Mouse (Mus musculus) spleen, adult 2 months (tissue): ENCODE results near the gene Gm10134. TPM values are rescaled to one million over a fixed set of nuclear protein-coding genes. Genes with fewer than 3 reads are reported as not detected.
A peak's percentile ranks its signal among the peaks of the same experiment; 100 is the strongest.
"Not testable (repeated sequence)": the region's sequence is repeated elsewhere in the genome, so short reads cannot be mapped to it uniquely, and the experiment has no call there.

ENCODE experiments used
- DNase-seq, 2 experiments: peaks; one replicate each; pipeline versions ENCODE4 v3.0.0 to v3.0.0-alpha.2; 2012 to 2021; ENCODE audit warnings: low spot score in 2 of 2, low read depth in 1 of 2
- H3K27ac ChIP-seq: fragments of 200-500 bp; 2 replicates; pipeline ENCODE4 v1.5.1; 2012; ENCODE audit warnings: low read length, inconsistent platforms; ENCODE audit not compliant: insufficient read depth
- H3K27me3 ChIP-seq: fragments of 200-500 bp; 2 replicates; pipeline ENCODE4 v1.6.1; 2012; ENCODE audit warnings: mild to moderate bottlenecking, moderate library complexity, low read length, inconsistent platforms; ENCODE audit not compliant: control insufficient read depth, insufficient read depth
- H3K36me3 ChIP-seq: fragments of 200-500 bp; 2 replicates; pipeline ENCODE4 v1.6.1; 2012; ENCODE audit warnings: mild to moderate bottlenecking, low read length, inconsistent platforms; ENCODE audit not compliant: control insufficient read depth, insufficient read depth
- H3K4me1 ChIP-seq: fragments of 200-500 bp; 2 replicates; pipeline ENCODE4 v1.6.1; 2011; ENCODE audit warnings: inconsistent platforms; ENCODE audit not compliant: control insufficient read depth, insufficient read depth, insufficient read length
- H3K4me3 ChIP-seq: fragments of 200-500 bp; 2 replicates; pipeline ENCODE4 v1.5.1; 2011; ENCODE audit warnings: mild to moderate bottlenecking, inconsistent platforms; ENCODE audit not compliant: insufficient read depth, insufficient read length; ENCODE audit errors: extremely low read depth
- CTCF ChIP-seq: fragments of 200-500 bp; IDR thresholded peaks from 2 replicates; pipeline ENCODE4 v1.5.1; 2011; ENCODE audit warnings: mild to moderate bottlenecking, inconsistent platforms; ENCODE audit not compliant: insufficient read depth, insufficient read length, insufficient replicate concordance; ENCODE audit errors: extremely low read depth
- POLR2A ChIP-seq: fragments of 200-500 bp; IDR thresholded peaks from 2 replicates; pipeline ENCODE4 v1.6.1; 2011; ENCODE audit warnings: low read depth, low read length, inconsistent platforms
- WGBS: fragments of 180-500 bp; shearing (Covaris S2); methylation state at CpG from one replicate; pipeline ENCODE4 v1.1.7; 2018; 5-methylcytosine and 5-hydroxymethylcytosine counted together
- polyA plus RNA-seq: library from polyadenylated mRNA; depleted of rRNA; stranded (reverse); fragments of >200 nt; gene quantifications from 2 replicates; pipeline ENCODE4 v1.2.3, GENCODE M21; 2012

Gene Gm10134
- polyA plus RNA-seq, 1 experiment = 0.46 TPM

DNA sequence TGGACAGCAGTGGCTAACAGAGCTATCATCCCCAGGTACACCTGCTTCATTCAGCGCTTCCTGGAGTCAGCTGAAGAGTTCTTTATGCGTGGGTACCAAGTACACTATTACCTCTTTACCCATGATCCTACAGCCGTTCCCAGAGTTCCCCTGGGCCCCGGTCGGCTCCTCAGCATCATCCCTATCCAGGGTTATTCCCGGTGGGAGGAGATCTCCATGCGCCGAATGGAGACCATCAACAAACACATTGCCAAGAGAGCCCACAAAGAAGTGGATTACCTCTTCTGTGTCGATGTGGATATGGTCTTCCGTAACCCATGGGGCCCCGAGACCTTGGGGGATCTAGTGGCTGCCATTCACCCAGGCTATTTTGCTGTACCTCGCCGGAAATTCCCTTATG lies 1.2 kb upstream of the Gm10134 start:
- TF ChIP-seq CTCF (no peak), POLR2A (no peak)
- WGBS = 90% methylated on average over 13 of the region's 13 CpGs
- Histone ChIP-seq H3K4me1 (no peaks in the 10 kb centered on the region), H3K4me3 (no peak overlapping the region), H3K27me3 (no peaks in the 10 kb centered on the region), H3K36me3 (no peaks in the 10 kb centered on the region), H3K27ac (no peak overlapping the region)
- DNase-seq = no peak

DNA sequence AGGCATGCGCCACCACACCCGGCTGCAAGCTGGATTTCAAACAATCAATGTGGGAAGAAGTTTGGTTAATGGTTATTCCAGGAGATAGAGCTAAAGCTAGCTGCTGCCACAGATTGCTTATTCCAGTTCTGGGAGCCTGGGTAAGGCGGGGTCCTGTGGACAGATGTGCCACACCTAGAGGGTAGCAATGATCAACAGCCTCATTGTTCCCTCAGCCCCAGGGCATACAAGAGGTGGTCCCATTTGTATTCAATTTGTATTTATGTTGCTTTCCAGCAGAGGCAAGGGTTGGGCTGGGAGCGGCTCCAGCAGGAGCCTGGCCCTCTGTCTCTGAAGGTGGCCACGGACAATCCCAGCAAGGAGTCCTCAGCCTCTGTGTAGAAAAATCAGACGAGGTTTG lies 396 bp downstream of the Gm10134 start:
- no peak for DNase-seq
- no peak overlapping the region for H3K27ac ChIP-seq
- no peak overlapping the region for H3K4me3 ChIP-seq
- TF ChIP-seq POLR2A = no peak
- TF ChIP-seq CTCF = no peak
- no peaks in the 10 kb centered on the region for H3K27me3 ChIP-seq
- no peaks in the 10 kb centered on the region for H3K36me3 ChIP-seq
- H3K4me1 ChIP-seq = no peaks in the 10 kb centered on the region
- WGBS = 85% methylated on average over 6 of the region's 6 CpGs

DNA sequence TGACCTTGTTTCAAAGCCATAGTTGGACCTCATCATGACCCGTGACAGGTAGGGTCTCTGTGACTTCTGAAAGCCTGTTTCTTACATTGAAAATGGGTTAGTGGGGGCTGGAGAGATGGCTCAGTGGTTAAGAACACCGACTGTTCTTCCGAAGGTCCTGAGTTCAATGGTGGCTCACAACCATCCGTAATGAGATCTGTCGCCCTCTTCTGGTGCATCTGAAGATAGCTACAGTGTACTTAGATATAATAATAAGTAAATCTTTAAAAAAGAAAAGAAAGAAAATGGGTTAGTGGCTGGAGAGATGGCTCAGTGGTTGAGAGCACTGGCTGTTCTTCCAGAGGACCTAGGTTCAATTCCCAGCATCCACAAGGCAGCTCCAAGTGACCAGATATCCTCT lies 5.7 kb downstream of the Gm10134 start:
- WGBS = 51% methylated on average over 5 of the region's 5 CpGs
- H3K27me3 ChIP-seq = not testable (repeated sequence)

DNA sequence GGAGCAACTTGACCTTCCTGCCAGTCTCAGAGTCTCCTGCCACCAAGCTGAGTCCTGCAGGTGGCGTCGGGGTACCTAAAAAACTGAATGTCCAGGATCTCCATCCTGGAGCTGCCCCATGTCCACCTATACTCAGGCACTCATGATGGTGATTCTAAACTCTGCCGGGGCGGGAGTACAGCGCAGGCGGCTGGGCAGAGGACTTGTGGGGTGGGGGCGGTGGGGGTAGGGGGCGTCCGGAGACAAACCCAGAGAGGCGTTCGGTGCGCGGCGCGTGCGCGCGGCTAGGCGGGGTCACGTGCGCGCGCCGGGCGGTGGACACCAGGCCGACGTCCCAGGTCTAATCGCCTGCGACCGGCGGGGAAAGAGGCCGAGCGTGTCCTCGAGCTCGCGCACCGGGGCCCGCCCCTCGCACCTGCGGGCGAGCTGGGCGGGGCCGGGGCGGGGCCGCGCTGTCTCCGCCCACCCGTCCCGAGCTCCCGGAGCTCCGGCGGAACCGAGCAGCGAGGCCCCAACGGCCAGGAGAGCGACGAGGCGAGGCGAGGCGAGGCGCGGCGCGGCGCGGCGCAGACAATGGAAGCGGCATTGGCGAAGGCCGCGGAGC lies 7.0 kb downstream of the Gm10134 start, which contains the start of gene Ralgds:
Gene Ralgds (plus strand): TSS at position 328 of the 604 bp plus-strand sequence.
- Histone ChIP-seq H3K4me1 (peaks cover 26% of the 10 kb centered on the region; the same call in 1 of the 2 replicates), H3K27me3 (no peaks in the 10 kb centered on the region), H3K36me3 (no peaks in the 10 kb centered on the region), H3K4me3 (peak within 1 kb of the TSS; percentile 62), H3K27ac (no peak within 1 kb of the TSS; the same call in 1 of the 2 replicates)
- under 1% methylated on average over 62 of the region's 71 CpGs for WGBS
- no peak for TF ChIP-seq POLR2A
- TF ChIP-seq CTCF = no peak
- peak in 1 of 2 experiments; percentile 54 for DNase-seq

More for the DNA sequence above, 5.7 kb downstream of the Gm10134 start:
- not testable (repeated sequence) for H3K36me3 ChIP-seq, H3K27ac ChIP-seq, H3K4me3 ChIP-seq
- peaks cover 19% of the 10 kb centered on the region; the same call in 1 of the 2 replicates for H3K4me1 ChIP-seq
- DNase-seq = peak in 1 of 2 experiments; percentile 1

DNA sequence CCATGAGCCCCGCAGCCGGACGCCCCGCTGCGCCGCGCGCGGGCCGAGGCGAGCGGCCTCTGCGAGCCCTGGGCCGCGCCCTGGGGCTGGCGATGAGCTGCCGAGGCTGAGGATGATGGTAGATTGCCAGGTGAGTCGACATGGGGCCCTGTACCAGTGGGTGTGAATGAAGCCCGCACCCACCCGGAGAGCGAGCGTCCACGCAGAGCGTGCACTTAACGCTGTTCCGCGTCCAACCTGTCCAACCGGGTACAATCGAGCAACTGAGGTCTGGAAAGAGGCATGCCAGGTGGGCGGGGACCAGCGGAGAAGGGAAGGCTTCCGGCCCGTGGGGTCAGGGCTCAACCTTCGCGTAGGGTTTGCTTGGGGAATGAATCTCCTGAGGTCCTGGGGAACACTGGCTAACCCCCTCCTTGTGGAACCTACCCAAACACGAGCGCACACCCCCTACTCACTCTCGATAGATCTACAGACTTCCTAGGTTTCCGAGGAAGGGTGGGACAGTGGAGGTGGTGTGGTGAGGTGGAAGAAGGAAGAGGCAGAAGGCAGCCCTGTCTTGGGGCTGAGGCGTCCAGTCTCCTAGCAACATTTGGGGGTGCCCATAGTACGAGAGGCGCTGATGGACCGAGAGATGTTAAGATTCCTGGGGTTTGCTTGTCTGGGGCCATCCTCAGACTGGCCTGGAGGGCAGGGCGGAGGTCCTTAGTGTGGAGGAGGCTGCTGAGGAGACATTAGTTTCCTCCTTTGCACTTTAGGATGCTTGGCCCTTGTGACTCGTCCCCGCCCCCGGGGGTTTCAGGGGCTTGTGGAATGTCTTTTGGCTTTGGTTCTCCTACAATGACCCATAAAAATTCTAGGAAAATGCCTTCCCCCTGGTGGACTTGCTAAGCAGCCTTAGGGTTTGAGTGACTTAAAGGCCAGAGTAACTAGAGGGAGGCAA lies 7.8 kb downstream of the Gm10134 start:
- no peaks in the 10 kb centered on the region for H3K36me3 ChIP-seq
- 5% methylated on average over 47 of the region's 47 CpGs for WGBS
- no peak for DNase-seq
- H3K27me3 ChIP-seq = no peaks in the 10 kb centered on the region
- H3K4me3 ChIP-seq = peak overlapping the region; percentile 62
- no peak for TF ChIP-seq POLR2A
- TF ChIP-seq CTCF = no peak
- H3K27ac ChIP-seq = no peak overlapping the region; the same call in 1 of the 2 replicates
- H3K4me1 ChIP-seq = peaks cover 34% of the 10 kb centered on the region; the same call in 1 of the 2 replicates

DNA sequence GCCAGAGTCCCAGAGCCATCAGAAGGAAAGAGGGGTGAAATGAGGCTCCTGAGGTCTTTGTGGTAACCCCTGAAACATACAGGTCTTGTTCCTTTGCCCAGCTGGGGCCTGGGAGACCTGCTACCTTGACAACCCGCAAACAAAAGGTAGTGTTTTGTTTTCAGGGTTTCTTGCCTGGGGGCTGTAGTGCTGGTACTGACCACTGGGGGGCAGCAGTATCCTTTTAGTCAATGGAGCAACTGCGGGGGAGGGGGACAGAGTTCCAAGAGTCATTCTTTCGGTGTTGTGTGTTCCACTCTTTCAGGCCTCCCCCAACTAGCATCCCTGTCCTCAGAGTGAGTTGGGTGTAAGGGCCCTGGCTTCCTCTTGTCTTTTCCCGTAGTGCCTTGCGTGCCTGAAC lies 8.6 kb downstream of the Gm10134 start:
- Histone ChIP-seq H3K27ac (no peak overlapping the region), H3K4me3 (no peak overlapping the region), H3K36me3 (no peaks in the 10 kb centered on the region), H3K27me3 (no peaks in the 10 kb centered on the region), H3K4me1 (peaks cover 36% of the 10 kb centered on the region; the same call in 1 of the 2 replicates)
- DNase-seq = peak; percentile 79 to 91
- TF ChIP-seq POLR2A = no peak
- TF ChIP-seq CTCF = peak; percentile 81; the same call in 1 of the 2 replicates
- WGBS = 26% methylated on average over 5 of the region's 5 CpGs
